8 mouse cellular contexts compared by ENCODE assay signal in genomic region chr11:117934168-117934567, GRCm38 (mm10). TPM values are rescaled to one million over a fixed set of nuclear protein-coding genes. Genes with fewer than 3 reads are reported as not detected.
DNase-seq lines count a peak whose midpoint lies in the region; ATAC-seq and TF ChIP-seq lines count a peak whose summit lies in the region.

No protein-coding gene starts in this region.

- H3K4me2 ChIP-seq in limb, embryonic 15.5 days: no peak overlapping the region

- TF ChIP-seq POLR2A in testis, adult 2 months (IDR thresholded peaks at IDR 0.05; ENCODE audit: control insufficient read depth, low read depth, low read length): peak; percentile 36; the same call in 1 of the 2 replicates

- 27% methylated on average over 2 of the region's 2 CpGs for WGBS in limb, embryonic 15.5 days

- intact Hi-C loops in left cerebral cortex, postnatal 14 days (cut with DNase I): no loop called here

- ATAC-seq in megakaryocyte, adult 5-6 weeks (ENCODE audit: poor library complexity, severe bottlenecking): no peak
- peak; percentile 40; the same call in 1 of the 2 replicates for ATAC-seq in granulocyte monocyte progenitor cell, adult 5-6 weeks (replicated peaks; ENCODE audit: poor library complexity, severe bottlenecking)
- peak; percentile 75 for ATAC-seq in limb, embryonic 15.5 days (ENCODE audit: insufficient number of reproducible peaks, low FRiP score, low TSS enrichment, low read depth)

- H3K4me3 ChIP-seq in megakaryocyte, embryonic 14.5 days (replicated peaks): peak overlapping the region; percentile 88
- no peak overlapping the region for H3K4me3 ChIP-seq in limb, embryonic 15.5 days
- H3K4me3 ChIP-seq in testis, adult 2 months (ENCODE audit: control insufficient read depth, low read depth, low read length): no peak overlapping the region
- no peak overlapping the region for H3K4me3 ChIP-seq in layer of hippocampus, adult 2 months

- peaks cover 98% of the 10 kb centered on the region for H3K4me1 ChIP-seq in megakaryocyte, embryonic 14.5 days
- H3K4me1 ChIP-seq in limb, embryonic 15.5 days: peaks cover 70% of the 10 kb centered on the region
- peaks cover 10% of the 10 kb centered on the region for H3K4me1 ChIP-seq in testis, adult 2 months (ENCODE audit: control insufficient read depth, insufficient read depth, low read length)

- no peak overlapping the region for H3K9ac ChIP-seq in limb, embryonic 15.5 days

- no peak for TF ChIP-seq CTCF in testis, adult 2 months (IDR thresholded peaks at IDR 0.05; ENCODE audit: control insufficient read depth, insufficient read depth, insufficient replicate concordance, low read depth, low read length)
- TF ChIP-seq CTCF in layer of hippocampus, adult 2 months (conservative IDR thresholded peaks at IDR 0.05): no peak

- H3K27me3 ChIP-seq in megakaryocyte, embryonic 14.5 days (replicated peaks): peaks cover 20% of the 10 kb centered on the region
- H3K27me3 ChIP-seq in limb, embryonic 15.5 days: peaks cover 8% of the 10 kb centered on the region; the same call in 1 of the 2 replicates
- H3K27me3 ChIP-seq in testis, adult 2 months (ENCODE audit: control insufficient read depth, insufficient read depth, low read length): no peaks in the 10 kb centered on the region

- peak overlapping the region; percentile 67 for H3K27ac ChIP-seq in limb, embryonic 15.5 days
- no peak overlapping the region for H3K27ac ChIP-seq in testis, adult 2 months (ENCODE audit: control insufficient read depth, insufficient read depth, low read depth, low read length)
- no peak overlapping the region for H3K27ac ChIP-seq in layer of hippocampus, adult 2 months

- DNase-seq in layer of hippocampus, adult 2 months (ENCODE audit: low spot score in 2 of 2): no peak
- DNase-seq in left cerebral cortex, postnatal 14 days (ENCODE audit: low spot score in 2 of 2): no peak
- no peak for DNase-seq in thymus, postnatal 14 days

- no peaks in the 10 kb centered on the region for H3K36me3 ChIP-seq in megakaryocyte, embryonic 14.5 days (replicated peaks; ENCODE audit: low read length)
- no peaks in the 10 kb centered on the region for H3K36me3 ChIP-seq in limb, embryonic 15.5 days
- no peaks in the 10 kb centered on the region for H3K36me3 ChIP-seq in testis, adult 2 months (ENCODE audit: control insufficient read depth, insufficient read depth, low read length)

- no peaks in the 10 kb centered on the region for H3K9me3 ChIP-seq in megakaryocyte, embryonic 14.5 days
- H3K9me3 ChIP-seq in limb, embryonic 15.5 days: no peaks in the 10 kb centered on the region

RNA-seq across cellular contexts. Expression of gene Socs3, which starts 35.7 kb away (rescaled TPM):
- 54.8 and 75.2 TPM in 2 replicates for polyA plus RNA-seq in megakaryocyte, embryonic 14.5 days (2012; ENCODE audit: insufficient read depth, low replicate concordance)
- 2.0 and 3.1 TPM in 2 replicates for total RNA-seq in megakaryocyte, adult 5-6 weeks (2015)
- total RNA-seq in megakaryocyte, adult 5-6 weeks (2017): 3.2 and 5.1 TPM in 2 replicates
- total RNA-seq in granulocyte monocyte progenitor cell, adult 5-6 weeks (2014; fragmentation: Nextera tagmentation): 0.41 TPM in 1 of 2 replicates, not detected in the other
- total RNA-seq in granulocyte monocyte progenitor cell, adult 5-6 weeks (2017): 2.0 and 2.2 TPM in 2 replicates
- polyA plus RNA-seq in limb, embryonic 15.5 days (2015; fragmentation: Nextera tagmentation; extraction: Ambion mirVana): 20.3 and 24.0 TPM in 2 replicates
- polyA plus RNA-seq in testis, adult 2 months (2012; rRNA removed): 0.51 and 0.61 TPM in 2 replicates
- 1 to 10 TPM in 1 of 2 experiments, under 1 TPM in 1; 0.92 to 1.3 TPM for total RNA-seq in layer of hippocampus, adult 2 months (2021)
- 1 to 10 TPM; 3.7 to 3.8 TPM for total RNA-seq in left cerebral cortex, postnatal 14 days (2021)

RNA-seq across cellular contexts. Expression of gene Pgs1, which starts 51.9 kb away (rescaled TPM):
- 16.0 and 43.0 TPM in 2 replicates for polyA plus RNA-seq in megakaryocyte, embryonic 14.5 days (2012; ENCODE audit: insufficient read depth, low replicate concordance)
- total RNA-seq in megakaryocyte, adult 5-6 weeks (2015): 18.7 and 22.4 TPM in 2 replicates
- 26.7 and 27.2 TPM in 2 replicates for total RNA-seq in megakaryocyte, adult 5-6 weeks (2017)
- 43.1 and 44.5 TPM in 2 replicates for total RNA-seq in granulocyte monocyte progenitor cell, adult 5-6 weeks (2014; fragmentation: Nextera tagmentation)
- 18.8 and 23.3 TPM in 2 replicates for total RNA-seq in granulocyte monocyte progenitor cell, adult 5-6 weeks (2017)
- polyA plus RNA-seq in limb, embryonic 15.5 days (2015; fragmentation: Nextera tagmentation; extraction: Ambion mirVana): 35.5 and 37.8 TPM in 2 replicates
- polyA plus RNA-seq in testis, adult 2 months (2012; rRNA removed): 55.3 and 59.6 TPM in 2 replicates
- 10 to 100 TPM; 76.2 to 81.3 TPM for total RNA-seq in layer of hippocampus, adult 2 months (2021)
- 10 to 100 TPM; 74.4 to 76.2 TPM for total RNA-seq in left cerebral cortex, postnatal 14 days (2021)
